Mouse (Mus musculus): ENCODE results near the gene Sparc. TPM values are rescaled to one million over a fixed set of nuclear protein-coding genes. Genes with fewer than 3 reads are reported as not detected.

Gene Sparc
- total RNA-seq, 2 experiments from 2014 or later = 378 to 402 TPM

- DNase-seq (ENCODE audit: low spot score in 2 of 2) = no peak
Measured at GRCm38 (mm10) chr11:55368388-55369092, 54.4 kb downstream of the Sparc start.

GRCm38 (mm10) chr11:55367783-55368182 lies 55.2 kb downstream of the Sparc start:
- DNase-seq (ENCODE audit: low spot score in 2 of 2) = no peak

GRCm38 (mm10) chr11:55365840-55366239 lies 57.1 kb downstream of the Sparc start:
- DNase-seq (ENCODE audit: low spot score in 2 of 2) = no peak

DNA sequence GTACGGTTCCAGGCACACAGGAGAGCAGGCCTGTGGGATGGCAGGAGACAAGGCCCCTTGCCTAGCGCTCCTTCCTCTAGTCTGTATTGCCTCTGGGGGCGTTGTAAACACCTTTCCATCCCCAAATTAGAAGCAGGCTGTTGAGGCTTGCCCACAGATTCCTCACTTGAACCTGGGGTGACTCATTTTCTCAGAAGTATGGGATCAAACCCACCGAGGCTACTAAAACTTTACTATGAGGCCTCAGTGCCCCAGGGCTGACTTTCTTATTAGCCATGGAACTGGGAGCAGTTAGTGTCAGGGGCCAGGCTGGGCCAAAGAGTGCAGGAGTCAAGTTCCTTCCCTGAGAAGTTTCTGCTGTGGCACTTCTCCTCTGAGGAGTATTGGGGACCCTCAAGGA lies 57.7 kb downstream of the Sparc start:
- DNase-seq (ENCODE audit: low spot score in 2 of 2) = no peak

DNA sequence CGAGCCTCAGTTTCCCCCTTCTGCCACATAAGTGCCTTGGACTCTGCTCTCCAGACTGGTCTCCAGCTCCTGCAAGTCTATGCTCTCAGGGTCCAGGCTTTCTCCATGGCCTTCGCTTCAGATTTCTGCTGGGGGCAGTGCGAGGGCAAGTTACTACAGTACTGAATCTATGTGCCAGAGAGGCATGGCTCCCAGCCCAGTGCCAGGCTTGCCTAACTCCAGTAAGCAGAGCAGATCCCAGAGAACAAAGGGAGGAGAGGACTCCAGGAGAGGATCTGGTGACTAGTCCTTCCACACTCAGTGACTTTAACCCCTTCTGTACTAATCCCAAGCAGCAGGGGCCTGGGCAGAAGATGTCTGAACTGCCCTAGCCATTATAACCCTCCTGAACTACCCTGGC lies 58.3 kb downstream of the Sparc start:
- no peak for DNase-seq (ENCODE audit: low spot score in 2 of 2)

DNA sequence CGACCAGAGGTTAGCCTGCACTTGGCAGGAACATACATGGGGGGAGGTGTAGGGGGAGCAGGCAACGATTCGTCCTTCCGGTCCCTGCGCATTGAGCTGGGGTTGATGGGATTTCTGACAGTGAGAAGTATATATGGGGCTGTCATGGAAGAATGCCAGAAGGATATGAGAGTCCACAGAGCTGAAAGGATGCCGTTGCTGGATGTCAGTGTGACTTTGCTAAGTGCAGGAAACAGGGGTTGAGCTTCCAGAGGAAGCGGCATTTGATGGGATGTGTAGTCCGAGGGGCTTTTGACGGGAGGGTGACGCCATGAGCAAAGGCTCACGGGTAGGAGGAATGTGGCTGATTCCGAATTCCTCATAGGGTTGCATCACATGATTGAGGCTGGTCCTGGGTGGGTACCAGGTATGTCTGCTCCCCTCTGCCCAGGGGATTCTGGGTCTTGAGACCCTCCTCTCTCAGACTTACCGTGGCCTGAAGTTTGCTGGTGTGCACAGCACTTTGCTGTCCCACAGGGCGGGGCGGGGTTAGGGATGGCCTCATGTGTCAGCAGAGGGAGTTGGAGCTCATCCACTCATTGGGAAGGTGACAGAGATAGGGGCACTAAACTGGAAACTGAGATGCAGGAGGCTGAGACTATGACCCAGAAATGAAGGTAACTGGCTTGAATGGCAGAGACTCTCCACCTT lies 64.7 kb downstream of the Sparc start:
- DNase-seq (ENCODE audit: low spot score in 2 of 2) = no peak

- no peak for DNase-seq (ENCODE audit: low spot score in 2 of 2)
Measured at GRCm38 (mm10) chr11:55356846-55357245, 66.1 kb downstream of the Sparc start.

Other genes with a start within 250 kb of the Sparc start
- gene Slc36a2, start 238.1 kb downstream of the Sparc start, total RNA-seq (2021) = under 1 TPM; 0.37 to 0.71 TPM
- 10 to 100 TPM; 49.9 to 55.4 TPM for gene Slc36a1, start 218.8 kb downstream of the Sparc start, total RNA-seq (2021)
- under 1 TPM; 0.38 to 0.43 TPM for gene Fat2, start 86.6 kb downstream of the Sparc start, total RNA-seq (2021)
- 100 to 1,000 TPM; 139 to 143 TPM for gene Atox1, start 38.1 kb upstream of the Sparc start, total RNA-seq (2021)
- 10 to 100 TPM; 43.8 to 44.0 TPM for gene G3bp1, start 46.5 kb upstream of the Sparc start, total RNA-seq (2021)
- gene Glra1, start 185.0 kb upstream of the Sparc start, total RNA-seq (2021) = under 1 TPM; 0.13 to 0.14 TPM